ENCODE assay signal across 16 mouse cellular contexts in the genomic region with DNA sequence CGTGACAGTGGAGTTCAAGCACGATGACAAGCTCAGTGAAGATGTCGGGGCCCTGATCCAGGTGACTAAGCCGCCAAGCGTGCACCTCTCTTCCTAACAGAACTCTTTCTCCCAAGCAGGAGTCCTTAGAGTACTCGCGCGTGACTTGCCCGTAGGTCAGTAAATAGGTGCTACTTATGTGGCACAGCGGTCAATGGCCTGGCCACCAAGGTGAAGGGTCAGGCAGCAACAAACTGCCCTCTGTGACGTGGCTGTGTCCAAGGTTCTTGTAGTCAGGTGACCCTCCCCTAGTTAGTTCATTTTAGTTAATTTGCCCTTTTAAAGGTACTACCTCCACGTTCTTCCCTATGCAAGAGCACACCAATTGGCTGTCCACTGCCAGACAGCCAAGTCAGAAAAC. TPM values are rescaled to one million over a fixed set of nuclear protein-coding genes. Genes with fewer than 3 reads are reported as not detected.
DNase-seq lines count a peak whose midpoint lies in the region; ATAC-seq lines count a peak whose summit lies in the region.
"Had no signal": no experiment of that assay in that cellular context is flagged by ENCODE, and none has a peak within 500 bp of the region (broad histone marks: within the 10 kb centered on the region; RNA-seq: fewer than 3 reads in every experiment).

No protein-coding gene starts in this region.

- DNase-seq in forebrain, embryonic 11.5 days (ENCODE audit: low spot score), result no peak
- no peak for DNase-seq in heart, postnatal 14 days
- DNase-seq in kidney, adult 8-10 months, result peak; percentile 34 to 50
- no peak for DNase-seq in kidney, postnatal 14 days
- no peak for DNase-seq in neural tube, embryonic 10.5 days (ENCODE audit: extremely low spot score, low spot score)
- DNase-seq: adrenal gland, adult 8-10 months; thymus, postnatal 36 days had no signal

- 0 out of 2 replicates have a peak, but pooled peaks have one; percentile 46 for ATAC-seq in forebrain, embryonic 11.5 days (replicated peaks; ENCODE audit: low FRiP score)
- no peak for ATAC-seq in forebrain, embryonic 16.5 days
- ATAC-seq in heart, embryonic 13.5 days (ENCODE audit: extremely low read depth, insufficient number of reproducible peaks, low FRiP score, low TSS enrichment), result no peak
- 0 out of 2 replicates have a peak, but pooled peaks have one; percentile 21 for ATAC-seq in neural tube, embryonic 15.5 days (ENCODE audit: low FRiP score)
- ATAC-seq: intestine, postnatal 0 days; Patski had no signal

- no peak overlapping the region for H3K9ac ChIP-seq in forebrain, embryonic 11.5 days (ENCODE audit: low read length)
- no peak overlapping the region for H3K9ac ChIP-seq in forebrain, embryonic 16.5 days (replicated peaks; ENCODE audit: low read depth, low read length)
- H3K9ac ChIP-seq in heart, embryonic 13.5 days, result no peak overlapping the region
- no peak overlapping the region for H3K9ac ChIP-seq in neural tube, embryonic 15.5 days (replicated peaks)
- H3K9ac ChIP-seq: hindbrain, embryonic 14.5 days; neural tube, embryonic 13.5 days had no signal

- no peaks in the 10 kb centered on the region for H3K36me3 ChIP-seq in forebrain, embryonic 11.5 days (ENCODE audit: control insufficient read depth, insufficient read depth, low read length)
- no peaks in the 10 kb centered on the region for H3K36me3 ChIP-seq in forebrain, embryonic 16.5 days (ENCODE audit: control insufficient read depth, insufficient read depth)
- peaks cover 93% of the 10 kb centered on the region for H3K36me3 ChIP-seq in heart, embryonic 13.5 days
- H3K36me3 ChIP-seq in neural tube, embryonic 15.5 days, result no peaks in the 10 kb centered on the region
- H3K36me3 ChIP-seq: neural tube, embryonic 13.5 days had no signal

- H3K9me3 ChIP-seq in forebrain, embryonic 11.5 days (ENCODE audit: control insufficient read depth, low read length), result no peaks in the 10 kb centered on the region
- no peaks in the 10 kb centered on the region for H3K9me3 ChIP-seq in forebrain, embryonic 16.5 days (ENCODE audit: control insufficient read depth, low read length)
- no peaks in the 10 kb centered on the region for H3K9me3 ChIP-seq in heart, embryonic 13.5 days
- no peaks in the 10 kb centered on the region for H3K9me3 ChIP-seq in neural tube, embryonic 15.5 days (replicated peaks)
- H3K9me3 ChIP-seq: megakaryocyte, embryonic 14.5 days; neural tube, embryonic 13.5 days had no signal

- H3K4me1 ChIP-seq in forebrain, embryonic 11.5 days (replicated peaks; ENCODE audit: control insufficient read depth, insufficient read depth, low read length), result no peaks in the 10 kb centered on the region
- no peaks in the 10 kb centered on the region for H3K4me1 ChIP-seq in forebrain, embryonic 16.5 days (replicated peaks; ENCODE audit: control insufficient read depth, insufficient read depth, low read length)
- peaks cover 41% of the 10 kb centered on the region for H3K4me1 ChIP-seq in heart, embryonic 13.5 days
- no peaks in the 10 kb centered on the region for H3K4me1 ChIP-seq in neural tube, embryonic 15.5 days
- H3K4me1 ChIP-seq: neural tube, embryonic 13.5 days had no signal

- H3K4me2 ChIP-seq in forebrain, embryonic 11.5 days (ENCODE audit: low read depth, low read length, severe bottlenecking), result no peak overlapping the region
- no peak overlapping the region for H3K4me2 ChIP-seq in forebrain, embryonic 16.5 days (ENCODE audit: low read length)
- H3K4me2 ChIP-seq in heart, embryonic 13.5 days, result no peak overlapping the region
- no peak overlapping the region for H3K4me2 ChIP-seq in neural tube, embryonic 15.5 days
- H3K4me2 ChIP-seq: hindbrain, embryonic 14.5 days; neural tube, embryonic 13.5 days had no signal

- WGBS in forebrain, embryonic 11.5 days, result 91% methylated on average over 12 of the region's 12 CpGs
- 93% methylated on average over 12 of the region's 12 CpGs for WGBS in forebrain, embryonic 16.5 days
- 87% methylated on average over 12 of the region's 12 CpGs for WGBS in heart, embryonic 13.5 days
- 91% methylated on average over 12 of the region's 12 CpGs for WGBS in neural tube, embryonic 15.5 days

- H3K27me3 ChIP-seq in forebrain, embryonic 11.5 days (ENCODE audit: control insufficient read depth, insufficient read depth, low read length), result no peaks in the 10 kb centered on the region
- H3K27me3 ChIP-seq in forebrain, embryonic 16.5 days (replicated peaks; ENCODE audit: control insufficient read depth, insufficient read depth, low read length), result no peaks in the 10 kb centered on the region
- H3K27me3 ChIP-seq in heart, embryonic 13.5 days (replicated peaks), result no peaks in the 10 kb centered on the region
- no peaks in the 10 kb centered on the region for H3K27me3 ChIP-seq in neural tube, embryonic 15.5 days (replicated peaks)
- H3K27me3 ChIP-seq: megakaryocyte, embryonic 14.5 days; neural tube, embryonic 13.5 days; Patski had no signal

- intact Hi-C loops in heart, postnatal 14 days (cut with DNase I), result loop anchor here (2.0 to 10.0 kb wide), 2 partner anchors 119 to 185 kb away; a partner anchor contains a TSS

- H3K27ac ChIP-seq in forebrain, embryonic 11.5 days (ENCODE audit: low read depth, low read length), result no peak overlapping the region
- H3K27ac ChIP-seq in forebrain, embryonic 16.5 days (ENCODE audit: low read length), result no peak overlapping the region
- peak overlapping the region; percentile 81; the same call in 1 of the 2 replicates for H3K27ac ChIP-seq in heart, embryonic 13.5 days (replicated peaks)
- H3K27ac ChIP-seq in neural tube, embryonic 15.5 days (replicated peaks), result no peak overlapping the region
- H3K27ac ChIP-seq: hindbrain, embryonic 14.5 days; left cerebral cortex, adult 2 months; neural tube, embryonic 13.5 days had no signal

- H3K4me3 ChIP-seq in forebrain, embryonic 11.5 days (ENCODE audit: low read depth, low read length), result no peak overlapping the region
- no peak overlapping the region for H3K4me3 ChIP-seq in forebrain, embryonic 16.5 days (replicated peaks; ENCODE audit: low read length)
- H3K4me3 ChIP-seq in heart, embryonic 13.5 days, result no peak overlapping the region
- no peak overlapping the region for H3K4me3 ChIP-seq in neural tube, embryonic 15.5 days (replicated peaks)
- H3K4me3 ChIP-seq: left cerebral cortex, adult 2 months; megakaryocyte, embryonic 14.5 days; neural tube, embryonic 13.5 days had no signal

RNA-seq across cellular contexts. Expression of a gene that starts 32.2 kb away (rescaled TPM):
- polyA plus RNA-seq in forebrain, embryonic 11.5 days (2014; fragmentation: Nextera tagmentation; extraction: Ambion mirVana), result 33.5 and 35.1 TPM in 2 replicates
- 29.1 and 30.8 TPM in 2 replicates for polyA plus RNA-seq in forebrain, embryonic 16.5 days (2015; fragmentation: Nextera tagmentation; extraction: Ambion mirVana)
- 17.9 and 18.8 TPM in 2 replicates for polyA plus RNA-seq in heart, embryonic 13.5 days (2015; fragmentation: Nextera tagmentation; extraction: Ambion mirVana)
- 10 to 100 TPM; 10.1 to 10.8 TPM for total RNA-seq in heart, postnatal 14 days (2021)
- 19.9 and 23.6 TPM in 2 replicates for polyA plus RNA-seq in neural tube, embryonic 15.5 days (2015; fragmentation: Nextera tagmentation; extraction: Ambion mirVana)

Comparison
In these comparisons a context has a peak if more than half of its experiments do, and no peak if none do; other contexts are left out.
1. ATAC-seq: peak in forebrain, embryonic 11.5 days (single experiment) and neural tube, embryonic 15.5 days (single experiment); none in forebrain, embryonic 16.5 days (single experiment) and heart, embryonic 13.5 days (single experiment).
2. DNase-seq: peak in kidney, adult 8-10 months (2 of 2); none in forebrain, embryonic 11.5 days (single experiment), heart, postnatal 14 days (0 of 2), kidney, postnatal 14 days (single experiment) and neural tube, embryonic 10.5 days (single experiment).